Mouse (Mus musculus): ENCODE measurements around the gene Ric8a. TPM values are rescaled to one million over a fixed set of nuclear protein-coding genes. Genes with fewer than 3 reads are reported as not detected.

Gene Ric8a
- polyA plus RNA-seq, 1 experiment from 2014 or later = 49.4 TPM

GRCm38 (mm10) chr7:140908181-140908580 lies 51.4 kb downstream of the Ric8a start:
- Histone ChIP-seq H3K4me2 (replicated peaks; ENCODE audit: low read depth, low read length) (no peak overlapping the region; the same call in 1 of the 2 replicates), H3K4me3 (ENCODE audit: low read length) (no peak overlapping the region), H3K9ac (ENCODE audit: low read depth, low read length) (no peak overlapping the region), H3K4me1 (ENCODE audit: control insufficient read depth, insufficient read depth, low read length) (no peaks in the 10 kb centered on the region), H3K27me3 (ENCODE audit: control insufficient read depth, insufficient read depth, low read length) (no peaks in the 10 kb centered on the region), H3K9me3 (ENCODE audit: control insufficient read depth, low read length) (no peaks in the 10 kb centered on the region), H3K27ac (ENCODE audit: low read depth, low read length) (no peak overlapping the region), H3K36me3 (ENCODE audit: control insufficient read depth, insufficient read depth, low read length) (no peaks in the 10 kb centered on the region)
- ATAC-seq (ENCODE audit: low FRiP score, low TSS enrichment) = 0 out of 2 replicates have a peak, but pooled peaks have one; percentile 6
- WGBS = 53% methylated on average over 7 of the region's 7 CpGs

- 2% methylated on average over 19 of the region's 19 CpGs for WGBS
- Histone ChIP-seq H3K27ac (ENCODE audit: low read depth, low read length) (no peak overlapping the region), H3K36me3 (ENCODE audit: control insufficient read depth, insufficient read depth, low read length) (no peaks in the 10 kb centered on the region), H3K27me3 (ENCODE audit: control insufficient read depth, insufficient read depth, low read length) (no peaks in the 10 kb centered on the region), H3K4me3 (ENCODE audit: low read length) (peak overlapping the region; percentile 39), H3K4me2 (replicated peaks; ENCODE audit: low read depth, low read length) (peak overlapping the region; percentile 70), H3K9ac (ENCODE audit: low read depth, low read length) (peak overlapping the region; percentile 32; the same call in 1 of the 2 replicates), H3K4me1 (ENCODE audit: control insufficient read depth, insufficient read depth, low read length) (no peaks in the 10 kb centered on the region), H3K9me3 (ENCODE audit: control insufficient read depth, low read length) (no peaks in the 10 kb centered on the region)
- peak; percentile 82 for ATAC-seq (ENCODE audit: low FRiP score, low TSS enrichment)
Measured at GRCm38 (mm10) chr7:140908634-140909107, 51.9 kb downstream of the Ric8a start.

DNA sequence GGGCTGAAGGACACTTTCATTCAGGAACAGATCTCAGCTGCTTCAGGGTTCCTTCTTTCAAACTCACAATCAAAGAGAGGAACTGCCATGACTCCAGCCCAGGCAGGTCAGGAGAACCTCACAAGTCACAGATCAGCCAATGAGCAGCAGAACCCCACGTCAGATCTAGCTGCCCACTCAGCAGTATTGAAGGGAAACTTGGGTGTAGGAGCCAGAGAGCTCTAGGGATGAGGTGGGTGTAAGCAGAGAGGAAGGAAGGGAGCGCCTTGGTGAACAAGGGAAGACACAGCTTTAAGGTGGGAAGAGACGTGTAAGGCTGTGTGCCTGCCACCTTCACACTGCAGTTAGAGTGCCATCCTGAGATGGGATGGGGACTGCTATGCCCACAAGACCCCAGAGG lies 55.5 kb downstream of the Ric8a start:
- H3K9me3 ChIP-seq (ENCODE audit: control insufficient read depth, low read length) = no peaks in the 10 kb centered on the region
- H3K9ac ChIP-seq (ENCODE audit: low read depth, low read length) = no peak overlapping the region
- no peak overlapping the region for H3K4me3 ChIP-seq (ENCODE audit: low read length)
- H3K36me3 ChIP-seq (ENCODE audit: control insufficient read depth, insufficient read depth, low read length) = no peaks in the 10 kb centered on the region
- 65% methylated on average over 3 of the region's 3 CpGs for WGBS
- H3K4me1 ChIP-seq (ENCODE audit: control insufficient read depth, insufficient read depth, low read length) = no peaks in the 10 kb centered on the region
- no peak for ATAC-seq (ENCODE audit: low FRiP score, low TSS enrichment)
- H3K27me3 ChIP-seq (ENCODE audit: control insufficient read depth, insufficient read depth, low read length) = no peaks in the 10 kb centered on the region
- H3K4me2 ChIP-seq (replicated peaks; ENCODE audit: low read depth, low read length) = no peak overlapping the region
- no peak overlapping the region for H3K27ac ChIP-seq (ENCODE audit: low read depth, low read length)

- no peak overlapping the region for H3K4me3 ChIP-seq (ENCODE audit: low read length)
- H3K27me3 ChIP-seq (ENCODE audit: control insufficient read depth, insufficient read depth, low read length) = peaks cover under 1% of the 10 kb centered on the region; the same call in 1 of the 2 replicates
- no peak overlapping the region for H3K9ac ChIP-seq (ENCODE audit: low read depth, low read length)
- H3K36me3 ChIP-seq (ENCODE audit: control insufficient read depth, insufficient read depth, low read length) = no peaks in the 10 kb centered on the region
- 76% methylated on average over 5 of the region's 5 CpGs for WGBS
- H3K4me1 ChIP-seq (ENCODE audit: control insufficient read depth, insufficient read depth, low read length) = no peaks in the 10 kb centered on the region
- no peak overlapping the region for H3K4me2 ChIP-seq (replicated peaks; ENCODE audit: low read depth, low read length)
- H3K9me3 ChIP-seq (ENCODE audit: control insufficient read depth, low read length) = no peaks in the 10 kb centered on the region
- ATAC-seq (ENCODE audit: low FRiP score, low TSS enrichment) = no peak
- H3K27ac ChIP-seq (ENCODE audit: low read depth, low read length) = no peak overlapping the region
Measured at GRCm38 (mm10) chr7:140912846-140913482, 56.2 kb downstream of the Ric8a start.

Other genes with a start within 250 kb of the Ric8a start
- gene Olfr61, start 228.0 kb upstream of the Ric8a start, polyA plus RNA-seq (2014; fragmentation: Nextera tagmentation; extraction: Ambion mirVana) = not detected in 2 replicates
- gene Olfr53, start 210.5 kb upstream of the Ric8a start, polyA plus RNA-seq (2014; fragmentation: Nextera tagmentation; extraction: Ambion mirVana) = not detected in 2 replicates
- not detected in 2 replicates for gene Olfr539, start 197.0 kb upstream of the Ric8a start, polyA plus RNA-seq (2014; fragmentation: Nextera tagmentation; extraction: Ambion mirVana)
- not detected in 2 replicates for gene Olfr45, start 175.0 kb upstream of the Ric8a start, polyA plus RNA-seq (2014; fragmentation: Nextera tagmentation; extraction: Ambion mirVana)
- not detected in 2 replicates for gene Olfr541, start 159.7 kb upstream of the Ric8a start, polyA plus RNA-seq (2014; fragmentation: Nextera tagmentation; extraction: Ambion mirVana)
- gene Cyp2e1, start 93.2 kb upstream of the Ric8a start, polyA plus RNA-seq (2014; fragmentation: Nextera tagmentation; extraction: Ambion mirVana) = 0.12 TPM in 1 of 2 replicates, not detected in the other
- gene Syce1, start 69.1 kb upstream of the Ric8a start, polyA plus RNA-seq (2014; fragmentation: Nextera tagmentation; extraction: Ambion mirVana) = 0.28 TPM in 1 of 2 replicates, not detected in the other
- 1.4 and 2.1 TPM in 2 replicates for gene Zfp941, start 34.8 kb upstream of the Ric8a start, polyA plus RNA-seq (2014; fragmentation: Nextera tagmentation; extraction: Ambion mirVana)
- 0.85 TPM in 1 of 2 replicates, not detected in the other for gene Urah, start 21.9 kb upstream of the Ric8a start, polyA plus RNA-seq (2014; fragmentation: Nextera tagmentation; extraction: Ambion mirVana)
- not detected in 2 replicates for gene Scgb1c1, start 11.4 kb upstream of the Ric8a start, polyA plus RNA-seq (2014; fragmentation: Nextera tagmentation; extraction: Ambion mirVana)
- gene Odf3, start 9.2 kb upstream of the Ric8a start, polyA plus RNA-seq (2014; fragmentation: Nextera tagmentation; extraction: Ambion mirVana) = not detected in 2 replicates
- gene Gm45785, start 626 bp upstream of the Ric8a start, polyA plus RNA-seq (2014; fragmentation: Nextera tagmentation; extraction: Ambion mirVana) = not detected in 2 replicates
- gene Bet1l, start 620 bp downstream of the Ric8a start, polyA plus RNA-seq (2014; fragmentation: Nextera tagmentation; extraction: Ambion mirVana) = 38.6 and 41.7 TPM in 2 replicates
- 148 and 226 TPM in 2 replicates for gene Psmd13, start 25.0 kb downstream of the Ric8a start, polyA plus RNA-seq (2014; fragmentation: Nextera tagmentation; extraction: Ambion mirVana)
- gene Sirt3, start 25.4 kb downstream of the Ric8a start, polyA plus RNA-seq (2014; fragmentation: Nextera tagmentation; extraction: Ambion mirVana) = 22.8 and 26.2 TPM in 2 replicates
- not detected in 2 replicates for gene Cox8b, start 43.5 kb downstream of the Ric8a start, polyA plus RNA-seq (2014; fragmentation: Nextera tagmentation; extraction: Ambion mirVana)
- gene Nlrp6, start 63.9 kb downstream of the Ric8a start, polyA plus RNA-seq (2014; fragmentation: Nextera tagmentation; extraction: Ambion mirVana) = 0.17 and 0.61 TPM in 2 replicates
- gene Pgghg, start 84.4 kb downstream of the Ric8a start, polyA plus RNA-seq (2014; fragmentation: Nextera tagmentation; extraction: Ambion mirVana) = 15.9 and 20.5 TPM in 2 replicates
- gene Ifitm5, start 93.3 kb downstream of the Ric8a start, polyA plus RNA-seq (2014; fragmentation: Nextera tagmentation; extraction: Ambion mirVana) = 2.2 and 2.6 TPM in 2 replicates
- gene Gm45717, start 99.0 kb downstream of the Ric8a start, polyA plus RNA-seq (2014; fragmentation: Nextera tagmentation; extraction: Ambion mirVana) = not detected in 2 replicates
- 1,039 and 1,151 TPM in 2 replicates for gene Ifitm2, start 99.0 kb downstream of the Ric8a start, polyA plus RNA-seq (2014; fragmentation: Nextera tagmentation; extraction: Ambion mirVana)
- 54.4 and 61.4 TPM in 2 replicates for gene Ifitm1, start 110.3 kb downstream of the Ric8a start, polyA plus RNA-seq (2014; fragmentation: Nextera tagmentation; extraction: Ambion mirVana)
- gene Ifitm3, start 153.8 kb downstream of the Ric8a start, polyA plus RNA-seq (2014; fragmentation: Nextera tagmentation; extraction: Ambion mirVana) = 154 and 166 TPM in 2 replicates
- gene Ifitm6, start 161.0 kb downstream of the Ric8a start, polyA plus RNA-seq (2014; fragmentation: Nextera tagmentation; extraction: Ambion mirVana) = 0.84 and 1.6 TPM in 2 replicates
- gene Gm17387, start 172.2 kb downstream of the Ric8a start, polyA plus RNA-seq (2014; fragmentation: Nextera tagmentation; extraction: Ambion mirVana) = not detected in 2 replicates
- 13.7 and 14.4 TPM in 2 replicates for gene B4galnt4, start 204.1 kb downstream of the Ric8a start, polyA plus RNA-seq (2014; fragmentation: Nextera tagmentation; extraction: Ambion mirVana)
- 4.0 and 4.3 TPM in 2 replicates for gene Pkp3, start 221.3 kb downstream of the Ric8a start, polyA plus RNA-seq (2014; fragmentation: Nextera tagmentation; extraction: Ambion mirVana)
- 9.5 and 11.7 TPM in 2 replicates for gene Sigirr, start 243.6 kb downstream of the Ric8a start, polyA plus RNA-seq (2014; fragmentation: Nextera tagmentation; extraction: Ambion mirVana)